Mouse (Mus musculus) midbrain, postnatal 0 days (tissue): ENCODE results near the gene Gata5. TPM values are rescaled to one million over a fixed set of nuclear protein-coding genes. Genes with fewer than 3 reads are reported as not detected.

Source experiments
- ATAC-seq: fragments of 200-750 bp; cut with Nextera tagmentation; 2 replicates; pipeline ENCODE4 v1.8.0; 2017; ENCODE audit warnings: moderate number of reproducible peaks, mild to moderate bottlenecking, moderate TSS enrichment, moderate library complexity; ENCODE audit not compliant: low FRiP score
- DNase-seq: peaks from one replicate; pipeline ENCODE4 v3.0.0-alpha.2; 2015; ENCODE audit warnings: low spot score
- H3K27ac ChIP-seq: fragments of 300-500 bp; sonication (generic); 2 replicates; pipeline ENCODE4 v1.5.1; 2014; ENCODE audit warnings: low read depth, mild to moderate bottlenecking, low read length, mixed read lengths
- H3K27me3 ChIP-seq: fragments of 300-500 bp; sonication (generic); 2 replicates; pipeline ENCODE4 v1.6.1; 2014; ENCODE audit warnings: low read length, control low read depth, mixed read lengths; ENCODE audit not compliant: insufficient read depth
- H3K36me3 ChIP-seq: fragments of 300-500 bp; sonication (generic); 2 replicates; pipeline ENCODE4 v1.6.1; 2014; ENCODE audit warnings: low read length, control low read depth, mixed read lengths; ENCODE audit not compliant: insufficient read depth
- H3K4me1 ChIP-seq: fragments of 300-500 bp; sonication (generic); 2 replicates; pipeline ENCODE4 v1.6.1; 2014; ENCODE audit warnings: mild to moderate bottlenecking, control low read depth, antibody characterized with exemption, low read length, mixed read lengths; ENCODE audit not compliant: insufficient read depth
- H3K4me2 ChIP-seq: fragments of 300-500 bp; sonication (generic); 2 replicates; pipeline ENCODE4 v1.6.1; 2014; ENCODE audit warnings: low read depth, mild to moderate bottlenecking, low read length, mixed read lengths; ENCODE audit not compliant: poor library complexity, severe bottlenecking
- H3K4me3 ChIP-seq: fragments of 300-500 bp; sonication (generic); 2 replicates; pipeline ENCODE4 v1.5.1; 2014; ENCODE audit warnings: low read depth, mild to moderate bottlenecking, low read length, moderate library complexity
- H3K9ac ChIP-seq: fragments of 300-500 bp; sonication (generic); replicated peaks from 2 replicates; pipeline ENCODE4 v1.6.1; 2014; ENCODE audit warnings: mild to moderate bottlenecking, low read length, moderate library complexity, mixed read lengths; ENCODE audit not compliant: poor library complexity, severe bottlenecking
- H3K9me3 ChIP-seq: fragments of 300-500 bp; sonication (generic); 2 replicates; pipeline ENCODE4 v1.6.1; 2016; ENCODE audit warnings: low read length, control low read depth
- CTCF ChIP-seq: IDR thresholded peaks from 2 replicates; pipeline ENCODE4 v1.5.1; 2016; ENCODE audit warnings: antibody characterized with exemption, mild to moderate bottlenecking
- WGBS: fragments of 180-500 bp; shearing (Covaris S2); extraction: QIAGEN DNeasy Blood & Tissue Kit; methylation state at CpG from one replicate; pipeline ENCODE4 v1.1.7; 2014; 5-methylcytosine and 5-hydroxymethylcytosine counted together
- polyA plus RNA-seq: library from polyadenylated mRNA; unstranded; fragments of >200 nt; fragmentation: Nextera tagmentation; extraction: Ambion mirVana; gene quantifications from 2 replicates; pipeline ENCODE4 v1.2.1, GENCODE M21; 2015
- total RNA-seq: library from RNA; depleted of rRNA; stranded (reverse); fragments of >200 nt; gene quantifications from 2 replicates; pipeline ENCODE4 v1.2.3, GENCODE M21; 2014

Gata5 gene
- total and polyA plus RNA-seq, 2 experiments from 2014 or later: not detected

DNA sequence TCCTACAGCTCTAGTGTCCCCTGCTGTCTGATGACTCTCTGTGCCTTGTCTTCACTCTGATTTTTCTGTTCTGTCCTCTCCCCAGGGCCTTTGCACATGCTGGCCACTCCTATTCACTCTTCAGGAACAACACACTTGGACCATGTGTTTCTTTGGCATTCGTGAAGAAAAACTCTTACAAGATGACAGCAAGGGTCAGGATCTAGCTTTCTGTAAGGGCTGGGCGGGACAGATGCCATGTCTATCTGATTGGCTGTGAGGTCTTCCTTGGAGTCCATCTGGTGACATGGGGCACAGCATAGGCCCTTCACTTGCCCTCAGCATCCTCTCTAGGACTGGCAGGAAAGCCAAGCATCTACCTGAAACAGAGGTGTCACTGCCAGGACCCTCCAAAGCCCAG lies 28.5 kb downstream of the Gata5 start:
- no peaks in the 10 kb centered on the region for H3K27me3 ChIP-seq
- 75% methylated on average over 2 of the region's 2 CpGs for WGBS
- no peaks in the 10 kb centered on the region for H3K36me3 ChIP-seq
- no peak overlapping the region for H3K4me3 ChIP-seq
- no peak overlapping the region for H3K4me2 ChIP-seq
- TF ChIP-seq CTCF: no peak
- H3K9me3 ChIP-seq: 0 out of 2 replicates have a peak, but pooled peaks cover 4% of the 10 kb centered on the region
- no peaks in the 10 kb centered on the region for H3K4me1 ChIP-seq
- no peak for ATAC-seq
- H3K9ac ChIP-seq: no peak overlapping the region
- H3K27ac ChIP-seq: no peak overlapping the region
- no peak for DNase-seq

GRCm38 (mm10) chr2:180305490-180305889 lies 29.0 kb downstream of the Gata5 start:
- H3K27me3 ChIP-seq: no peaks in the 10 kb centered on the region
- no peaks in the 10 kb centered on the region for H3K4me1 ChIP-seq
- H3K4me2 ChIP-seq: no peak overlapping the region
- H3K27ac ChIP-seq: no peak overlapping the region
- 86% methylated on average over 3 of the region's 3 CpGs for WGBS
- H3K4me3 ChIP-seq: no peak overlapping the region
- TF ChIP-seq CTCF: no peak
- DNase-seq: no peak
- H3K9me3 ChIP-seq: 0 out of 2 replicates have a peak, but pooled peaks cover 4% of the 10 kb centered on the region
- no peaks in the 10 kb centered on the region for H3K36me3 ChIP-seq
- H3K9ac ChIP-seq: no peak overlapping the region
- ATAC-seq: no peak

GRCm38 (mm10) chr2:180304554-180304953 lies 29.9 kb downstream of the Gata5 start:
- Histone ChIP-seq H3K4me2 (no peak overlapping the region), H3K36me3 (no peaks in the 10 kb centered on the region), H3K4me3 (no peak overlapping the region), H3K9me3 (0 out of 2 replicates have a peak, but pooled peaks cover 4% of the 10 kb centered on the region), H3K4me1 (no peaks in the 10 kb centered on the region), H3K27ac (no peak overlapping the region), H3K27me3 (no peaks in the 10 kb centered on the region), H3K9ac (no peak overlapping the region)
- DNase-seq (no peak), ATAC-seq (no peak)
- 55% methylated on average over 4 of the region's 4 CpGs for WGBS
- TF ChIP-seq CTCF: no peak

- Histone ChIP-seq H3K27ac (no peak overlapping the region), H3K9me3 (0 out of 2 replicates have a peak, but pooled peaks cover 4% of the 10 kb centered on the region), H3K4me2 (no peak overlapping the region), H3K4me1 (no peaks in the 10 kb centered on the region), H3K9ac (no peak overlapping the region), H3K27me3 (no peaks in the 10 kb centered on the region), H3K4me3 (no peak overlapping the region), H3K36me3 (no peaks in the 10 kb centered on the region)
- 91% methylated on average over 12 of the region's 12 CpGs for WGBS
- no peak for TF ChIP-seq CTCF
- ATAC-seq: no peak
- no peak for DNase-seq
Measured at GRCm38 (mm10) chr2:180303468-180303867, 31.0 kb downstream of the Gata5 start.

- Histone ChIP-seq H3K4me2 (no peak overlapping the region), H3K4me1 (no peaks in the 10 kb centered on the region), H3K9ac (no peak overlapping the region), H3K9me3 (0 out of 2 replicates have a peak, but pooled peaks cover 4% of the 10 kb centered on the region), H3K4me3 (no peak overlapping the region), H3K27ac (no peak overlapping the region), H3K27me3 (no peaks in the 10 kb centered on the region), H3K36me3 (no peaks in the 10 kb centered on the region)
- WGBS: 81% methylated on average over 4 of the region's 4 CpGs
- no peak for ATAC-seq
- DNase-seq: no peak
- no peak for TF ChIP-seq CTCF
Measured at GRCm38 (mm10) chr2:180302201-180302600, 32.3 kb downstream of the Gata5 start.

DNA sequence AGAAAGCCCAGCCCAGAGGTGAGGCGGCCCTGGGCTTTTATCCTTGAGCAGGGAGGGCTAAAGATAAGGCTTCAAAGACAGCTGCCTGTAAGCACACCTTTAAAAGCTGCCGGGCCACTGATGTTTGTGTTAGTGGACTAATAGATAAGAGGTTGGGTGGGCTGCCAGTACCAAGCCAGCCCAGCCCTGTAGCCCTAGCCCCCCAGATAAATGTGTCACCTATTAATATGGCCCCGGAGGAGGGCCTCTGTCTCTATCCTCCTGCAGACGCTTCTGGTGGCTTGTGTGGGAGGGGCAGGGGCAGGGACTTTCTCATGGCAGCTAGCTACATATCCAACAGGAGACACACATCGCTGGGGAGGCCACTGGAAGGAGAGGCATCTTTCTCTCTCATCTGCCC lies 33.7 kb downstream of the Gata5 start:
- no peaks in the 10 kb centered on the region for H3K36me3 ChIP-seq
- ATAC-seq (no peak), DNase-seq (no peak)
- H3K27me3 ChIP-seq: no peaks in the 10 kb centered on the region
- TF ChIP-seq CTCF: no peak
- 0 out of 2 replicates have a peak, but pooled peaks cover 4% of the 10 kb centered on the region for H3K9me3 ChIP-seq
- H3K9ac ChIP-seq: no peak overlapping the region
- no peaks in the 10 kb centered on the region for H3K4me1 ChIP-seq
- H3K27ac ChIP-seq: no peak overlapping the region
- H3K4me2 ChIP-seq: no peak overlapping the region
- WGBS: 63% methylated on average over 5 of the region's 5 CpGs
- H3K4me3 ChIP-seq: no peak overlapping the region
